Mouse (Mus musculus): Measurements from ENCODE around the gene Foxp2.

The Foxp2 gene

GRCm38 (mm10) chr6:15370827-15371226 lies 469.7 kb downstream of the Foxp2 start:
- no peak for DNase-seq (ENCODE audit: low read depth, low spot score)

GRCm38 (mm10) chr6:15373621-15374020 lies 472.5 kb downstream of the Foxp2 start:
- DNase-seq (ENCODE audit: low read depth, low spot score): no peak

- DNase-seq (ENCODE audit: low read depth, low spot score): no peak
Measured at GRCm38 (mm10) chr6:15378261-15378660, 477.1 kb downstream of the Foxp2 start.

GRCm38 (mm10) chr6:15396462-15396861 lies 495.3 kb downstream of the Foxp2 start:
- DNase-seq (ENCODE audit: low read depth, low spot score): no peak

GRCm38 (mm10) chr6:15397485-15397884 lies 496.3 kb downstream of the Foxp2 start:
- DNase-seq (ENCODE audit: low read depth, low spot score): no peak

GRCm38 (mm10) chr6:15401138-15401537 lies 500.0 kb downstream of the Foxp2 start:
- no peak for DNase-seq (ENCODE audit: low read depth, low spot score)

- no peak for DNase-seq (ENCODE audit: low read depth, low spot score)
Measured at GRCm38 (mm10) chr6:15402026-15402425, 500.9 kb downstream of the Foxp2 start.

- peak; percentile 4 for DNase-seq (ENCODE audit: low read depth, low spot score)
Measured at GRCm38 (mm10) chr6:15415099-15415498, 514.0 kb downstream of the Foxp2 start.

- no peak for DNase-seq (ENCODE audit: low read depth, low spot score)
Measured at GRCm38 (mm10) chr6:15459701-15460100, 558.6 kb downstream of the Foxp2 start.

- DNase-seq (ENCODE audit: low read depth, low spot score): no peak
Measured at GRCm38 (mm10) chr6:15463390-15463789, 562.2 kb downstream of the Foxp2 start.

- DNase-seq (ENCODE audit: low read depth, low spot score): no peak
Measured at GRCm38 (mm10) chr6:15465471-15465870, 564.3 kb downstream of the Foxp2 start.

GRCm38 (mm10) chr6:15466634-15467033 lies 565.5 kb downstream of the Foxp2 start:
- no peak for DNase-seq (ENCODE audit: low read depth, low spot score)

- no peak for DNase-seq (ENCODE audit: low read depth, low spot score)
Measured at GRCm38 (mm10) chr6:15486909-15487308, 585.8 kb downstream of the Foxp2 start.
